Mouse (Mus musculus) thymus, adult 2 months (tissue): ENCODE measurements around the gene Palld. TPM values are rescaled to one million over a fixed set of nuclear protein-coding genes. Genes with fewer than 3 reads are reported as not detected.

Experiments
- DNase-seq: peaks from one replicate; pipeline ENCODE4 v3.0.0; 2021
- H3K27ac ChIP-seq: fragments of 200-500 bp; 2 replicates; pipeline ENCODE4 v1.5.1; 2012; ENCODE audit warnings: low read length, control low read depth; ENCODE audit not compliant: control insufficient read depth, insufficient read depth
- H3K27me3 ChIP-seq: fragments of 200-500 bp; 2 replicates; pipeline ENCODE4 v1.6.1; 2012; ENCODE audit warnings: mild to moderate bottlenecking, low read length, moderate library complexity, mixed read lengths; ENCODE audit not compliant: control insufficient read depth, insufficient read depth
- H3K36me3 ChIP-seq: fragments of 200-500 bp; 2 replicates; pipeline ENCODE4 v1.6.1; 2012; ENCODE audit warnings: mild to moderate bottlenecking, low read length, moderate library complexity; ENCODE audit not compliant: control insufficient read depth, insufficient read depth
- H3K4me1 ChIP-seq: fragments of 200-500 bp; replicated peaks from 2 replicates; pipeline ENCODE4 v1.6.1; 2012; ENCODE audit warnings: low read length; ENCODE audit not compliant: control insufficient read depth, insufficient read depth
- H3K4me3 ChIP-seq: fragments of 200-500 bp; 2 replicates; pipeline ENCODE4 v1.5.1; 2012; ENCODE audit warnings: mild to moderate bottlenecking, low read length, control low read depth, moderate library complexity; ENCODE audit not compliant: control insufficient read depth, insufficient read depth
- CTCF ChIP-seq: fragments of 200-500 bp; IDR thresholded peaks from 2 replicates; pipeline ENCODE4 v1.5.1; 2012; ENCODE audit warnings: mild to moderate bottlenecking, control low read depth, low read length, moderate library complexity, borderline replicate concordance; ENCODE audit not compliant: control insufficient read depth, poor library complexity, insufficient read depth; ENCODE audit errors: extremely low read depth
- POLR2A ChIP-seq: fragments of 200-500 bp; IDR thresholded peaks from 2 replicates; pipeline ENCODE4 v1.6.1; 2012; ENCODE audit warnings: mild to moderate bottlenecking, low read length, control low read depth, moderate library complexity; ENCODE audit not compliant: control insufficient read depth, poor library complexity, insufficient read depth; ENCODE audit errors: extremely low read depth
- WGBS: fragments of 180-500 bp; shearing (Covaris S2); methylation state at CpG from one replicate; pipeline ENCODE4 v1.1.7; 2018; 5-methylcytosine and 5-hydroxymethylcytosine counted together
- polyA plus RNA-seq: library from polyadenylated mRNA; depleted of rRNA; stranded (reverse); fragments of >200 nt; gene quantifications from 2 replicates; pipeline ENCODE4 v1.2.3, GENCODE M21; 2012

Gene Palld
- polyA plus RNA-seq, 1 experiment: 10.6 TPM

GRCm38 (mm10) chr8:61621300-61621699 is 281.2 kb downstream of the Palld start:
- TF ChIP-seq CTCF: no peak
- TF ChIP-seq POLR2A: no peak
- no peaks in the 10 kb centered on the region for H3K36me3 ChIP-seq
- no peak for DNase-seq
- no peaks in the 10 kb centered on the region for H3K27me3 ChIP-seq
- H3K27ac ChIP-seq: no peak overlapping the region
- H3K4me1 ChIP-seq: no peaks in the 10 kb centered on the region
- H3K4me3 ChIP-seq: no peak overlapping the region
- 20% methylated on average over 3 of the region's 3 CpGs for WGBS

- no peaks in the 10 kb centered on the region for H3K27me3 ChIP-seq
- no peaks in the 10 kb centered on the region for H3K4me1 ChIP-seq
- H3K27ac ChIP-seq: no peak overlapping the region
- DNase-seq: no peak
- 73% methylated on average over 2 of the region's 2 CpGs for WGBS
- TF ChIP-seq POLR2A (no peak), CTCF (no peak)
- no peak overlapping the region for H3K4me3 ChIP-seq
- no peaks in the 10 kb centered on the region for H3K36me3 ChIP-seq
These were observed 284.8 kb downstream of the Palld start for GRCm38 (mm10) chr8:61617651-61618050.

DNA sequence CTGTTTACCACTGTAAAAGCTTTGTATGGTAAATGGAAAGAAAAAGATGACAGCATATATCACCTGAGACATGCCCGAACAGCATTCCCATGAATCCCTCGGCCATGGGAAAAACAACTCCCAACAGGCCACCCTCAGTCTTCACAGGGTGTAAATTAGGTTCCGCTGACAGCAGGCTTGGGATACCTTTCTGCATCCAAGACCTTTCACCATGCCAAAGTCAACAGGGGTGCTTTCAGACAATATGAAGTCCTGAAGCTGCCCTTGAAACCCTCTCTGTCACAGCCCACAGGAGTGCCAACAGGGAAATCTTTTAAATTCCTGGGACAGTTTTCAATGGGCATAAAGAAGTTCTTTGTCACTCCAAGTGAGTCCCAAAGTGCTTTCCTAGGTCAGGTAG is 285.4 kb downstream of the Palld start:
- Histone ChIP-seq H3K27me3 (no peaks in the 10 kb centered on the region), H3K4me1 (no peaks in the 10 kb centered on the region), H3K4me3 (no peak overlapping the region), H3K27ac (no peak overlapping the region), H3K36me3 (no peaks in the 10 kb centered on the region)
- WGBS: 97% methylated on average over 3 of the region's 3 CpGs
- DNase-seq: no peak
- TF ChIP-seq CTCF (no peak), POLR2A (no peak)

GRCm38 (mm10) chr8:61615711-61616697 is 286.5 kb downstream of the Palld start:
- no peak for TF ChIP-seq POLR2A
- no peak for TF ChIP-seq CTCF
- Histone ChIP-seq H3K4me1 (no peaks in the 10 kb centered on the region), H3K27me3 (no peaks in the 10 kb centered on the region), H3K4me3 (no peak overlapping the region), H3K36me3 (no peaks in the 10 kb centered on the region), H3K27ac (no peak overlapping the region)
- WGBS: 63% methylated on average over 9 of the region's 9 CpGs
- no peak for DNase-seq

DNA sequence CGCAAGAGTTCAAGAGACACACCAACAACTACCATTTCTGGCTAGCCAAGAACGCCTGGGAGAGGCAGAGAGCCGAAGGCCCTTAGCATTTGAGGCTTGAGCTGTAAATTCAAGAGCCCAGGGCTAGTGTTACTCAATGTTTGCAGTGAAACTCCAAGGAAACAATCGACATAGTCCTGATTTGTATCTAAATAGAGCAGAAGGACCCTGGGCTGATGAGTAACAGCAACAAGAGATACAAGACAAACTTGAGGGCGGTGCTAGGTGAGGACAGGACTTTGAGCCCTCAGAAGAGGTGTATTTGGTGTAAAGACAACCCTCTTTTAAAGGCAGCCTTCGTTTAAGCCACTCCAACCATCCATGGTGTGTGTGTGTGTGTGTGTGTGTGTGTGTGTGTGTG is 290.7 kb downstream of the Palld start:
- H3K36me3 ChIP-seq: no peaks in the 10 kb centered on the region
- 93% methylated on average over 6 of the region's 6 CpGs for WGBS

GRCm38 (mm10) chr8:61611077-61611476 is 291.4 kb downstream of the Palld start:
- H3K27me3 ChIP-seq: no peaks in the 10 kb centered on the region
- no peaks in the 10 kb centered on the region for H3K36me3 ChIP-seq
- TF ChIP-seq CTCF (no peak), POLR2A (no peak)
- no peaks in the 10 kb centered on the region; the same call in 1 of the 2 replicates for H3K4me1 ChIP-seq
- H3K27ac ChIP-seq: no peak overlapping the region
- WGBS: 94% methylated on average over 7 of the region's 7 CpGs
- H3K4me3 ChIP-seq: no peak overlapping the region
- DNase-seq: no peak

More for the DNA sequence above, 290.7 kb downstream of the Palld start:
- TF ChIP-seq CTCF: no peak
- TF ChIP-seq POLR2A: no peak
- Histone ChIP-seq H3K4me1 (no peaks in the 10 kb centered on the region; the same call in 1 of the 2 replicates), H3K27ac (no peak overlapping the region), H3K4me3 (no peak overlapping the region), H3K27me3 (no peaks in the 10 kb centered on the region)
- DNase-seq: no peak

DNA sequence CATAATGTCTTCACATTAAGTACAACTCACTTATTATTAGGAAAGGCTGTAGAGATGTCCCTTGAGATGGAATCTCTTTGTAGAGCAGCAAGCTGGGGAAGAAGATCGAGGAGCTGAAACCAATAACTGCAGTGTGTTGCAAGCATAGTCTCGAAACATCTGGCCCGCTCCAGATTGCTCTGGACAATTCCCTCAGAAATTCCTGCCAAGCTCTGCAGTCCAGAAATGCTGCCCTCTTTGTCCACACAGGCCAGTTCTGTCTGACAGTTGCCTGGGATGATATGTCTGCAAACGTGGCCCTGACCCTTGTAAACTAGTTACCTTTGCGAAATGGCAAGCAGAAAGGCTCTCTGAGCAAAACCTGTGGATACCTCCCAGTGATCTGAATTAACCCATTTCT is 291.9 kb downstream of the Palld start:
- DNase-seq: no peak
- 93% methylated on average over 5 of the region's 5 CpGs for WGBS
- TF ChIP-seq POLR2A (no peak), CTCF (no peak)
- H3K36me3 ChIP-seq: no peaks in the 10 kb centered on the region
- no peaks in the 10 kb centered on the region for H3K27me3 ChIP-seq
- H3K27ac ChIP-seq: no peak overlapping the region
- no peak overlapping the region for H3K4me3 ChIP-seq
- no peaks in the 10 kb centered on the region; the same call in 1 of the 2 replicates for H3K4me1 ChIP-seq
